Mouse (Mus musculus): ENCODE results near the gene 6330409D20Rik. TPM values are rescaled to one million over a fixed set of nuclear protein-coding genes. Genes with fewer than 3 reads are reported as not detected.
A peak's percentile ranks its signal among the peaks of the same experiment; 100 is the strongest.

The 6330409D20Rik gene
- total and polyA plus RNA-seq, 2 experiments from 2014 or later, result 2.1 to 2.9 TPM

DNA sequence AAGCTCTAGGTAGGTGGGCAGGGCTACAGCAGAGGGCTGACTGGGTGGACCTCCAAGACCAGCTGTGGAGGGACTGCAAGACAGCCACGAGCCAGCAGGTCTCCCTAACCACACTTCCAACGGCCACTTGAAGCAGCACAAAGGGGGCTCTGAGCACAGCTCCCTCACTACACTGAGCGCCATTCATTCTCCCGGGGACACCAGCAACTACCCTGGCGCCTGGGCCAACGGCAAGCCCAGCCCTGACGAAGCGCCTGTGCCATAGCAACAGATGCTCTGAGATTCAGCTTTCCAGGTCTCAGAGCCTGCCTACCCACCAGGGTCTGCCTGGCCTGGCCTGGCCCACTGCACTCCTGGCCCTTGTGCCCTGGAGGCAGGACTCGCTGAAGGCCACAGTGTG, 22.1 kb downstream of the 6330409D20Rik start:
- Histone ChIP-seq H3K36me3 (ENCODE audit: insufficient read depth) (no peaks in the 10 kb centered on the region), H3K27me3 (ENCODE audit: insufficient read depth, low read length) (no peaks in the 10 kb centered on the region), H3K4me1 (ENCODE audit: insufficient read depth) (no peaks in the 10 kb centered on the region; the same call in 1 of the 2 replicates), H3K4me2 (ENCODE audit: low read depth) (no peak overlapping the region), H3K4me3 (ENCODE audit: low read depth, low read length) (no peak overlapping the region), H3K9me3 (ENCODE audit: low read length) (no peaks in the 10 kb centered on the region), H3K9ac (no peak overlapping the region), H3K27ac (ENCODE audit: low read depth, low read length) (no peak overlapping the region)
- DNase-seq (peak; percentile 53), ATAC-seq (peak; percentile 87)
- no peak for TF ChIP-seq CTCF (IDR thresholded peaks at IDR 0.05; ENCODE audit: low read depth)
- 31% methylated on average over 9 of the region's 9 CpGs for WGBS

- ATAC-seq, result no peak
- Histone ChIP-seq H3K4me2 (ENCODE audit: low read depth) (no peak overlapping the region), H3K36me3 (ENCODE audit: insufficient read depth) (peaks cover 6% of the 10 kb centered on the region), H3K4me3 (ENCODE audit: low read depth, low read length) (no peak overlapping the region), H3K27me3 (ENCODE audit: insufficient read depth, low read length) (no peaks in the 10 kb centered on the region), H3K4me1 (ENCODE audit: insufficient read depth) (peaks cover 3% of the 10 kb centered on the region), H3K27ac (ENCODE audit: low read depth, low read length) (no peak overlapping the region), H3K9me3 (ENCODE audit: low read length) (no peaks in the 10 kb centered on the region), H3K9ac (no peak overlapping the region)
- WGBS, result 76% methylated on average over 4 of the region's 4 CpGs
- TF ChIP-seq CTCF (IDR thresholded peaks at IDR 0.05; ENCODE audit: low read depth), result no peak
- DNase-seq, result no peak
These were observed 25.8 kb downstream of the 6330409D20Rik start for GRCm38 (mm10) chr2:32714987-32715425.

- Histone ChIP-seq H3K4me3 (ENCODE audit: low read depth, low read length) (no peak overlapping the region), H3K27me3 (ENCODE audit: insufficient read depth, low read length) (no peaks in the 10 kb centered on the region), H3K4me2 (ENCODE audit: low read depth) (peak overlapping the region; percentile 94; the same call in 1 of the 2 replicates), H3K9me3 (ENCODE audit: low read length) (no peaks in the 10 kb centered on the region), H3K4me1 (ENCODE audit: insufficient read depth) (peaks cover 3% of the 10 kb centered on the region), H3K36me3 (ENCODE audit: insufficient read depth) (peaks cover 13% of the 10 kb centered on the region), H3K27ac (ENCODE audit: low read depth, low read length) (peak overlapping the region; percentile 100), H3K9ac (peak overlapping the region; percentile 86)
- ATAC-seq (no peak), DNase-seq (no peak)
- WGBS, result 68% methylated on average over 11 of the region's 11 CpGs
- no peak for TF ChIP-seq CTCF (IDR thresholded peaks at IDR 0.05; ENCODE audit: low read depth)
These were observed 26.5 kb downstream of the 6330409D20Rik start for GRCm38 (mm10) chr2:32714117-32714986.

DNA sequence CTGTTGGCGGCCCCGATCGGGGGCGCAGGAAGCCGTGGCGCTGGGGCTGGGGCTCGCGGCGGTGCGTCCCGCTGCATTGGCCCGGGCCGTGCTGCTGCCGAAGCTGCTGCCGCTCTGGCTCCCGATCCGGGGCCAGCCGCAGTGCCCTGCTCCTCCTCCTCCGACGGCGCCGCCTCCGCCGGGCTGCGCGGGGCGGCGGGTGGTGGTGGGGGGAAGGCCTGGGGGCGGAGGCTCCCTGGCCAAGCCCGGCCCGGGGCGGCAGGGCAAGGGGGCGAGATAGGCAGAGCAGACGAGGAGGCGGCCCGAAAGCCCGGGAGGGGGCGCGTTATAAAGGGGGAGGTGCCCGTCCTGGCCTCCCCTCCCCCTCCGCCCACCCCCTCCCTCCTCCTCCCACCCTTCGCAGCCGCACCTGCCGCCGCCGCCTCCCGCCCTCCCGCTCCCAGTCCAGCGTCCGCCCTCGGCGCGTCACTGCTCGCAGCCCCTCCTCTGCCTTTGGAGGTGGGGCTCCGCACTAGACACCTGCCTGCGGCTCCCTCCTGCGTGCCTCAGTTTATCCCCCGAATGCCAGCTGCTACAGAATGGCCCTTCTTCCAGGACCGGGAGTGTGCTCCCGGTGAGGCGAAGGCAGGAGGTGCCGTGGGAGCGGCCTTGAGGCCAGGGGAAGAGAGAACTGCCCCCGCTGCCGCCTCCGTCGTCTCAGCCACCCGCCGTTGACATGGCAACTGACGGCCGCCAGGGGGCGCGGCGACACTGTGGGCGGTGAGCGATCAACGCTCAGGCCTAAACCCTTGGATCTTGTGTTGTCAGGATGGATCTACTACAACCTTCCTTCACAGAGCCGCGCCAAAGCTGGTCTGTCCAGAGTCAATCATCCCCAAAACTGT, 27.6 kb downstream of the 6330409D20Rik start, which contains the start of gene Cdk9:
TSS of gene Cdk9 (minus strand) at position 143 of the 884 bp plus-strand sequence.
- H3K36me3 ChIP-seq (ENCODE audit: insufficient read depth), result peaks cover 20% of the 10 kb centered on the region
- DNase-seq (peak; percentile 96), ATAC-seq (peak; percentile 91)
- TF ChIP-seq CTCF (IDR thresholded peaks at IDR 0.05; ENCODE audit: low read depth), result peak; percentile 100
- H3K4me1 ChIP-seq (ENCODE audit: insufficient read depth), result peaks cover 3% of the 10 kb centered on the region
- H3K9me3 ChIP-seq (ENCODE audit: low read length), result no peaks in the 10 kb centered on the region
- 1% methylated on average over 33 of the region's 79 CpGs for WGBS
- H3K4me3 ChIP-seq (ENCODE audit: low read depth, low read length), result peak within 1 kb of the TSS; percentile 81
- no peaks in the 10 kb centered on the region for H3K27me3 ChIP-seq (ENCODE audit: insufficient read depth, low read length)
- peak within 1 kb of the TSS; percentile 100 for H3K27ac ChIP-seq (ENCODE audit: low read depth, low read length)
- H3K4me2 ChIP-seq (ENCODE audit: low read depth), result peak within 1 kb of the TSS; percentile 94
- peak within 1 kb of the TSS; percentile 86 for H3K9ac ChIP-seq

DNA sequence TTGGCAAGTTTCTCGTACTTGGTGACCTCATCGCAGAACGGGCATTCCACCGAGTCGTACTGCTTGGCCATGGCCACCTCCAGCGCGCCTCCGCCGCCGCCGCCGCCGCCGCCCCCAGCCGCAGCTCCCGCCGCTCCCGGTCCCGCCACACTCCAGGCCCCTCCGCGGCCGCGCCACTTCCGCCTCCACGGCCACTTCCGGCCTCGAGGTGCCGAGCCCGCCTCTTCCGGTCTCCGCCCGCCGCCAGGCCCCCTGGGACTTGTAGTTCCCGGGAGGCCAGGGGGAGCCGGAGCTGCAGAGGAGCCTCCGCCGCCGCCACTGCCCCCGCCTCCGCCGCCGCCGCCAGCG, 28.3 kb downstream of the 6330409D20Rik start:
- Histone ChIP-seq H3K27ac (ENCODE audit: low read depth, low read length) (peak overlapping the region; percentile 100), H3K4me2 (ENCODE audit: low read depth) (peak overlapping the region; percentile 94), H3K27me3 (ENCODE audit: insufficient read depth, low read length) (no peaks in the 10 kb centered on the region), H3K4me3 (ENCODE audit: low read depth, low read length) (peak overlapping the region; percentile 81), H3K9ac (peak overlapping the region; percentile 86), H3K36me3 (ENCODE audit: insufficient read depth) (peaks cover 26% of the 10 kb centered on the region), H3K4me1 (ENCODE audit: insufficient read depth) (peaks cover 3% of the 10 kb centered on the region), H3K9me3 (ENCODE audit: low read length) (no peaks in the 10 kb centered on the region)
- peak; percentile 95 for DNase-seq
- WGBS, result under 1% methylated on average over 20 of the region's 44 CpGs
- no peak for TF ChIP-seq CTCF (IDR thresholded peaks at IDR 0.05; ENCODE audit: low read depth)
- peak; percentile 89 for ATAC-seq

DNA sequence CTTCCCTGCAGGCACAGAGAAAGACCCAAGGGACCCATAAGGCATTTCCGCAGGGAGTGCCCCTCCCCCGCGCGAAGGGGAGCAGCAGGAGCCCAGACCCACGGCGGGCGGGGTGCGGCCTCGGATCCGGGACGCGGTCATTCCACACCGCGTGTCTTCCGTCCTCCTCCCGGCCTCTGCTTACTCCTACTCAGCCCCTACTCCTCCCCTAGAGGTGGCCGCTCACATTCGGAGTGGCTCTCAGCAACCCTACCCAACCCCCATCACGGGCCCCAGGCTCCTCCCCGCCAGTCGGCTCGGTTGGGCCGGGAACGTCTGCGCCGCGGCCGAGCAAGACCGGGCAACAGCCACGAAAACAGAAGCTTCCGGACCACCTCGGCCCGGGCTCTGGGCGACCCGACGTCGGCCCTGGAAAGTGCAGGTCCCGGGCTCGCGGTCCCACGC, 28.7 kb downstream of the 6330409D20Rik start:
- ATAC-seq, result no peak
- H3K27me3 ChIP-seq (ENCODE audit: insufficient read depth, low read length), result no peaks in the 10 kb centered on the region
- peak; percentile 12 for DNase-seq
- no peak for TF ChIP-seq CTCF (IDR thresholded peaks at IDR 0.05; ENCODE audit: low read depth)
- H3K4me3 ChIP-seq (ENCODE audit: low read depth, low read length), result peak overlapping the region; percentile 81
- H3K4me2 ChIP-seq (ENCODE audit: low read depth), result peak overlapping the region; percentile 94
- peaks cover 3% of the 10 kb centered on the region for H3K4me1 ChIP-seq (ENCODE audit: insufficient read depth)
- peak overlapping the region; percentile 86 for H3K9ac ChIP-seq
- peak overlapping the region; percentile 100 for H3K27ac ChIP-seq (ENCODE audit: low read depth, low read length)
- no peaks in the 10 kb centered on the region for H3K9me3 ChIP-seq (ENCODE audit: low read length)
- H3K36me3 ChIP-seq (ENCODE audit: insufficient read depth), result peaks cover 28% of the 10 kb centered on the region
- 4% methylated on average over 41 of the region's 41 CpGs for WGBS

Measured in forebrain, postnatal 0 days (tissue).